14 mouse cellular contexts compared by ENCODE assay signal in the genomic region with DNA sequence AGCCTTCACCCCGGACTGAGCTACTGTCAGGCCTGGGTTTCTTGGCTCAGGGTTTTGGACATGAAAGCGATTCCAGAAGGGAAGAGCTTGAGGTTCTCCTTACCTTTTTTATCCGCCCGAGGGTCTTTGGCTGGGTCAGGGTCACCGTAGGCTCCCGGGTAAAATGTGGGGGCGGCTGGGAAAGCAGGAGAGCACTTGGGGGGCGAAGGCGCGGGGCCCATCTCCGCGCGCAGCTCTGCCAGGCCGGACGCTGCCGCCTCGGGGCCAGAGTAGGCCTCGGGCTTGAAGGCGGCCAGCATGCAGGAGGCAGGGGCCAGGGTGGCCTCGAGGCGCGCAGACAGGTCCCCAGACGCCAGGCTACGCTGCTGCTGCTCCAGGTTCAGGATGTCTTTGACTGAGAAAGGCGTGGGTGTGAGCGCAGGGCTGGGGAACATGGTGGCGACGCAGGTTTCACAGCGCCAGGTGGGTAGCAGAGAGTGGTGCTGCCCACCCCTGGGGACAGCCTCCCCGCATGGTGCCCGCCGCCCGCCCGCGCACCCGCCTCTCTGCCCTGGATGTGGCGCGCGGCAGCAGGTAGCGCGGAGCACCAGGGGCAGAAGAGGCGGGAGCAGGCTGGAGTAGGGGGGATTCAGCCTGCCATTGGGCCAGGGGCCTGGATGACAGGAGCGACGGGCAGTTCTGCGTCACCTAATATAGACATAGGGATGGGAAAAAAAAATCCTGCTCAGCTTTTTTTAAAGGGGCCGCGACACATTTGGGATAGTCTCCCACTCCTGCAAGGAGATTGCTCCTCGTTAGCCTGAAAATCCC. TPM values are rescaled to one million over a fixed set of nuclear protein-coding genes. Genes with fewer than 3 reads are reported as not detected.
A peak's percentile ranks its signal among the peaks of the same experiment; 100 is the strongest.
DNase-seq lines count a peak whose midpoint lies in the region; ATAC-seq lines count a peak whose summit lies in the region.
"Had no signal": no experiment of that assay in that cellular context is flagged by ENCODE, and none has a peak within 500 bp of the region (broad histone marks: within the 10 kb centered on the region; RNA-seq: fewer than 3 reads in every experiment).

No protein-coding gene starts in this region.

- no peaks in the 10 kb centered on the region for H3K36me3 ChIP-seq in midbrain, embryonic 10.5 days
- no peaks in the 10 kb centered on the region for H3K36me3 ChIP-seq in midbrain, embryonic 16.5 days (ENCODE audit: control insufficient read depth, insufficient read depth, low read length)
- peaks cover 25% of the 10 kb centered on the region for H3K36me3 ChIP-seq in heart, embryonic 12.5 days
- no peaks in the 10 kb centered on the region for H3K36me3 ChIP-seq in limb, embryonic 15.5 days

- H3K27ac ChIP-seq in midbrain, embryonic 10.5 days (replicated peaks), result no peak overlapping the region
- H3K27ac ChIP-seq in midbrain, embryonic 16.5 days (ENCODE audit: low read length), result no peak overlapping the region
- peak overlapping the region; percentile 97 for H3K27ac ChIP-seq in heart, embryonic 12.5 days (ENCODE audit: poor library complexity, severe bottlenecking)
- no peak overlapping the region for H3K27ac ChIP-seq in limb, embryonic 15.5 days
- H3K27ac ChIP-seq: gastrocnemius, adult 2 months; liver, embryonic 14.5 days had no signal

- no peak overlapping the region for H3K4me2 ChIP-seq in midbrain, embryonic 16.5 days (ENCODE audit: low read length)
- H3K4me2 ChIP-seq in heart, embryonic 12.5 days, result peak overlapping the region; percentile 82
- no peak overlapping the region for H3K4me2 ChIP-seq in limb, embryonic 15.5 days

- H3K4me3 ChIP-seq in midbrain, embryonic 10.5 days, result peak overlapping the region; percentile 27; the same call in 1 of the 2 replicates
- no peak overlapping the region for H3K4me3 ChIP-seq in midbrain, embryonic 16.5 days (ENCODE audit: low read depth, low read length)
- H3K4me3 ChIP-seq in heart, embryonic 12.5 days, result peak overlapping the region; percentile 77
- H3K4me3 ChIP-seq in limb, embryonic 15.5 days, result peak overlapping the region; percentile 9; the same call in 1 of the 2 replicates
- H3K4me3 ChIP-seq: gastrocnemius, adult 2 months; myocyte had no signal

- peaks cover 100% of the 10 kb centered on the region for H3K27me3 ChIP-seq in midbrain, embryonic 10.5 days (ENCODE audit: low read depth, poor library complexity, severe bottlenecking)
- H3K27me3 ChIP-seq in midbrain, embryonic 16.5 days (ENCODE audit: control insufficient read depth, insufficient read depth, low read depth, low read length), result peaks cover 74% of the 10 kb centered on the region
- H3K27me3 ChIP-seq in heart, embryonic 12.5 days (replicated peaks), result peaks cover 70% of the 10 kb centered on the region
- peaks cover 99% of the 10 kb centered on the region for H3K27me3 ChIP-seq in limb, embryonic 15.5 days

- WGBS in midbrain, embryonic 10.5 days, result under 1% methylated on average over 48 of the region's 48 CpGs
- WGBS in midbrain, embryonic 16.5 days, result under 1% methylated on average over 44 of the region's 48 CpGs
- WGBS in heart, embryonic 12.5 days, result 2% methylated on average over 48 of the region's 48 CpGs
- 2% methylated on average over 48 of the region's 48 CpGs for WGBS in limb, embryonic 15.5 days

- DNase-seq in midbrain, embryonic 10.5 days (ENCODE audit: low spot score), result peak; percentile 38
- DNase-seq in embryo, embryonic 10 days (ENCODE audit: low spot score), result peak; percentile 50
- no peak for DNase-seq in adrenal gland, adult 2 months
- DNase-seq in left cerebral cortex, postnatal 36 days (ENCODE audit: low spot score in 2 of 2), result no peak
- no peak for DNase-seq in thymus, postnatal 0 days (ENCODE audit: low spot score)
- DNase-seq: gastrocnemius, adult 2 months; right cerebral cortex, postnatal 14 days had no signal

- ATAC-seq in midbrain, embryonic 16.5 days, result no peak
- ATAC-seq in heart, embryonic 12.5 days (ENCODE audit: insufficient number of reproducible peaks, low FRiP score), result peak; percentile 84
- no peak for ATAC-seq in limb, embryonic 15.5 days (ENCODE audit: insufficient number of reproducible peaks, low FRiP score, low TSS enrichment, low read depth)
- ATAC-seq: Patski had no signal

- peaks cover 22% of the 10 kb centered on the region for H3K4me1 ChIP-seq in midbrain, embryonic 10.5 days
- H3K4me1 ChIP-seq in midbrain, embryonic 16.5 days (ENCODE audit: control insufficient read depth, insufficient read depth, low read length), result peaks cover 3% of the 10 kb centered on the region; the same call in 1 of the 2 replicates
- peaks cover 14% of the 10 kb centered on the region; the same call in 1 of the 2 replicates for H3K4me1 ChIP-seq in heart, embryonic 12.5 days (replicated peaks)
- H3K4me1 ChIP-seq in limb, embryonic 15.5 days, result peaks cover 23% of the 10 kb centered on the region

- intact Hi-C loops in left cerebral cortex, postnatal 36 days (cut with DNase I), result no loop called here

- no peaks in the 10 kb centered on the region for H3K9me3 ChIP-seq in midbrain, embryonic 10.5 days (replicated peaks)
- H3K9me3 ChIP-seq in midbrain, embryonic 16.5 days (replicated peaks; ENCODE audit: control insufficient read depth, low read length, poor library complexity, severe bottlenecking), result no peaks in the 10 kb centered on the region
- H3K9me3 ChIP-seq in heart, embryonic 12.5 days (replicated peaks), result no peaks in the 10 kb centered on the region
- H3K9me3 ChIP-seq in limb, embryonic 15.5 days, result no peaks in the 10 kb centered on the region

- H3K9ac ChIP-seq in midbrain, embryonic 16.5 days (ENCODE audit: low read depth, low read length), result no peak overlapping the region
- peak overlapping the region; percentile 95 for H3K9ac ChIP-seq in heart, embryonic 12.5 days
- H3K9ac ChIP-seq in limb, embryonic 15.5 days, result no peak overlapping the region
- H3K9ac ChIP-seq: liver, embryonic 14.5 days had no signal

RNA-seq across cellular contexts. Expression of gene Nkx2-5, which starts 3.7 kb away (rescaled TPM):
- not detected in 2 replicates for polyA plus RNA-seq in midbrain, embryonic 10.5 days (2016; fragmentation: Nextera tagmentation; extraction: Ambion mirVana)
- polyA plus RNA-seq in midbrain, embryonic 16.5 days (2015; fragmentation: Nextera tagmentation; extraction: Ambion mirVana), result not detected in 2 replicates
- 200 and 212 TPM in 2 replicates for polyA plus RNA-seq in heart, embryonic 12.5 days (2016; fragmentation: Nextera tagmentation; extraction: Ambion mirVana)
- not detected in 2 replicates for polyA plus RNA-seq in limb, embryonic 15.5 days (2015; fragmentation: Nextera tagmentation; extraction: Ambion mirVana)
- not detected for total RNA-seq in adrenal gland, adult 2 months (2021)
- polyA plus RNA-seq in adrenal gland, adult 2 months (2012; rRNA removed), result 0.16 and 0.26 TPM in 2 replicates
- total RNA-seq in left cerebral cortex, postnatal 36 days (2021), result not detected
- polyA plus RNA-seq in thymus, postnatal 0 days (2015; fragmentation: Nextera tagmentation; extraction: Ambion mirVana), result not detected in 2 replicates
- total RNA-seq: gastrocnemius, adult 2 months had no signal
- polyA plus RNA-seq: large intestine, adult 2 months; liver, embryonic 14.5 days; Patski had no signal

Comparison
In these comparisons a context has a peak if more than half of its experiments do, and no peak if none do; other contexts are left out.
1. DNase-seq: peak in midbrain, embryonic 10.5 days (single experiment) and embryo, embryonic 10 days (single experiment); none in adrenal gland, adult 2 months (single experiment), left cerebral cortex, postnatal 36 days (0 of 2) and thymus, postnatal 0 days (single experiment).
2. RNA of gene Nkx2-5, which starts 3.7 kb away (polyA plus RNA-seq): 200 to 212 TPM in heart, embryonic 12.5 days; 0.16 to 0.26 TPM in adrenal gland, adult 2 months, not detected in limb, embryonic 15.5 days, not detected in midbrain, embryonic 10.5 days, not detected in midbrain, embryonic 16.5 days and not detected in thymus, postnatal 0 days; every median in the first group is over 100 times any median in the second.